Mouse (Mus musculus) neural tube, embryonic 13.5 days (tissue): ENCODE measurements around the gene Lrrc61. TPM values are rescaled to one million over a fixed set of nuclear protein-coding genes. Genes with fewer than 3 reads are reported as not detected.

Experiments used
- ATAC-seq: fragments of 200-750 bp; cut with Nextera tagmentation; 2 replicates; pipeline ENCODE4 v1.8.0; 2017; ENCODE audit warnings: low read depth, mild to moderate bottlenecking, moderate TSS enrichment, moderate library complexity
- H3K27ac ChIP-seq: fragments of 300-500 bp; sonication (generic); replicated peaks from 2 replicates; pipeline ENCODE4 v1.5.1; 2015; ENCODE audit warnings: moderate library complexity, mild to moderate bottlenecking, inconsistent platforms
- H3K27me3 ChIP-seq: fragments of 300-500 bp; sonication (generic); 2 replicates; pipeline ENCODE4 v1.6.1; 2015; ENCODE audit warnings: mild to moderate bottlenecking, inconsistent platforms
- H3K36me3 ChIP-seq: fragments of 300-500 bp; sonication (generic); 2 replicates; pipeline ENCODE4 v1.6.1; 2015; ENCODE audit warnings: mild to moderate bottlenecking, inconsistent platforms
- H3K4me1 ChIP-seq: fragments of 300-500 bp; sonication (generic); replicated peaks from 2 replicates; pipeline ENCODE4 v1.6.1; 2015; ENCODE audit warnings: inconsistent platforms
- H3K4me2 ChIP-seq: fragments of 300-500 bp; sonication (generic); 2 replicates; pipeline ENCODE4 v1.6.1; 2015; ENCODE audit warnings: inconsistent platforms, mild to moderate bottlenecking, moderate library complexity
- H3K4me3 ChIP-seq: fragments of 300-500 bp; sonication (generic); 2 replicates; pipeline ENCODE4 v1.5.1; 2015; ENCODE audit warnings: mild to moderate bottlenecking, inconsistent platforms
- H3K9ac ChIP-seq: fragments of 300-500 bp; sonication (generic); 2 replicates; pipeline ENCODE4 v1.6.1; 2015; ENCODE audit warnings: moderate library complexity, mild to moderate bottlenecking, inconsistent platforms
- H3K9me3 ChIP-seq: fragments of 300-500 bp; sonication (generic); 2 replicates; pipeline ENCODE4 v1.6.1; 2016; ENCODE audit warnings: inconsistent platforms
- WGBS: fragments of 180-500 bp; shearing (Covaris S2); methylation state at CpG from one replicate; pipeline ENCODE4 v1.1.7; 2015; 5-methylcytosine and 5-hydroxymethylcytosine counted together
- polyA plus RNA-seq: library from polyadenylated mRNA; unstranded; fragments of >200 nt; fragmentation: Nextera tagmentation; extraction: Ambion mirVana; gene quantifications from 2 replicates; pipeline ENCODE4 v1.2.1, GENCODE M21; 2015

Gene Lrrc61
- polyA plus RNA-seq, 1 experiment from 2014 or later = 24.0 TPM

GRCm38 (mm10) chr6:48573981-48574380, 19.4 kb downstream of the Lrrc61 start:
- WGBS = 84% methylated on average over 3 of the region's 3 CpGs
- Histone ChIP-seq H3K4me3 (no peak overlapping the region), H3K9ac (no peak overlapping the region), H3K27me3 (no peaks in the 10 kb centered on the region), H3K4me1 (no peaks in the 10 kb centered on the region), H3K36me3 (peaks cover 14% of the 10 kb centered on the region), H3K4me2 (no peak overlapping the region), H3K9me3 (peaks cover 3% of the 10 kb centered on the region; the same call in 1 of the 2 replicates), H3K27ac (no peak overlapping the region)
- no peak for ATAC-seq

GRCm38 (mm10) chr6:48578736-48579135, 24.1 kb downstream of the Lrrc61 start:
- H3K27me3 ChIP-seq = no peaks in the 10 kb centered on the region
- H3K4me1 ChIP-seq = no peaks in the 10 kb centered on the region; the same call in 1 of the 2 replicates
- no peak overlapping the region for H3K9ac ChIP-seq
- no peak for ATAC-seq
- WGBS = 66% methylated on average over 5 of the region's 5 CpGs
- H3K27ac ChIP-seq = no peak overlapping the region
- no peaks in the 10 kb centered on the region for H3K9me3 ChIP-seq
- H3K4me3 ChIP-seq = no peak overlapping the region
- no peak overlapping the region for H3K4me2 ChIP-seq
- no peaks in the 10 kb centered on the region for H3K36me3 ChIP-seq

GRCm38 (mm10) chr6:48579215-48579648, 24.6 kb downstream of the Lrrc61 start:
- H3K36me3 ChIP-seq = no peaks in the 10 kb centered on the region
- WGBS = 55% methylated on average over 5 of the region's 5 CpGs
- no peaks in the 10 kb centered on the region for H3K27me3 ChIP-seq
- no peak overlapping the region for H3K4me3 ChIP-seq
- no peak overlapping the region for H3K9ac ChIP-seq
- no peaks in the 10 kb centered on the region for H3K9me3 ChIP-seq
- H3K4me2 ChIP-seq = no peak overlapping the region
- ATAC-seq = no peak
- no peak overlapping the region for H3K27ac ChIP-seq
- H3K4me1 ChIP-seq = no peaks in the 10 kb centered on the region; the same call in 1 of the 2 replicates

GRCm38 (mm10) chr6:48581257-48581656, 26.7 kb downstream of the Lrrc61 start:
- Histone ChIP-seq H3K27me3 (no peaks in the 10 kb centered on the region), H3K27ac (no peak overlapping the region), H3K4me3 (no peak overlapping the region), H3K9ac (0 out of 2 replicates have a peak overlapping the region, but pooled peaks have one; percentile 8), H3K4me1 (no peaks in the 10 kb centered on the region; the same call in 1 of the 2 replicates), H3K9me3 (no peaks in the 10 kb centered on the region), H3K4me2 (no peak overlapping the region), H3K36me3 (no peaks in the 10 kb centered on the region)
- 45% methylated on average over 3 of the region's 3 CpGs for WGBS
- no peak for ATAC-seq

GRCm38 (mm10) chr6:48582037-48582436, 27.4 kb downstream of the Lrrc61 start:
- Histone ChIP-seq H3K9me3 (no peaks in the 10 kb centered on the region), H3K4me1 (no peaks in the 10 kb centered on the region; the same call in 1 of the 2 replicates), H3K4me3 (no peak overlapping the region), H3K27ac (no peak overlapping the region), H3K27me3 (no peaks in the 10 kb centered on the region), H3K36me3 (no peaks in the 10 kb centered on the region), H3K4me2 (no peak overlapping the region), H3K9ac (no peak overlapping the region)
- 71% methylated on average over 3 of the region's 3 CpGs for WGBS
- no peak for ATAC-seq

- Histone ChIP-seq H3K36me3 (no peaks in the 10 kb centered on the region), H3K9me3 (no peaks in the 10 kb centered on the region), H3K27me3 (no peaks in the 10 kb centered on the region), H3K27ac (no peak within 1 kb of the TSS), H3K4me1 (peaks cover 9% of the 10 kb centered on the region), H3K4me2 (no peak within 1 kb of the TSS), H3K4me3 (no peak within 1 kb of the TSS), H3K9ac (no peak within 1 kb of the TSS)
- 64% methylated on average over 6 of the region's 6 CpGs for WGBS
- ATAC-seq = no peak
Observed at GRCm38 (mm10) chr6:48589194-48589750, 34.7 kb downstream of the Lrrc61 start, which contains the start of gene Gm45021. Gene Gm45021 (plus strand): TSS chr6:48589610.

- Histone ChIP-seq H3K27ac (no peak overlapping the region), H3K9ac (no peak overlapping the region), H3K4me3 (no peak overlapping the region), H3K9me3 (peaks cover 9% of the 10 kb centered on the region), H3K4me2 (no peak overlapping the region), H3K36me3 (peaks cover 12% of the 10 kb centered on the region), H3K4me1 (peaks cover 22% of the 10 kb centered on the region), H3K27me3 (no peaks in the 10 kb centered on the region)
- 28% methylated on average over 3 of the region's 3 CpGs for WGBS
- ATAC-seq = no peak
Observed at GRCm38 (mm10) chr6:48591221-48591845, 36.7 kb downstream of the Lrrc61 start.

- WGBS = 92% methylated on average over 6 of the region's 6 CpGs
- no peak for ATAC-seq
Observed at GRCm38 (mm10) chr6:48591871-48592270, 37.3 kb downstream of the Lrrc61 start.

GRCm38 (mm10) chr6:48593158-48594042, 38.8 kb downstream of the Lrrc61 start, which contains the start of the genes Repin1 and Gm44965:
Gene Repin1 (plus strand): TSS chr6:48593883.
Gene Gm44965 (plus strand): TSS chr6:48593941.
- peak within 1 kb of the TSS; percentile 95 for H3K27ac ChIP-seq
- H3K4me3 ChIP-seq = peak within 1 kb of the TSS; percentile 75
- peaks cover 29% of the 10 kb centered on the region for H3K9me3 ChIP-seq
- WGBS = 4% methylated on average over 45 of the region's 45 CpGs
- H3K4me2 ChIP-seq = peak within 1 kb of the TSS; percentile 86
- ATAC-seq = peak; percentile 94
- H3K9ac ChIP-seq = peak within 1 kb of the TSS; percentile 90
- peaks cover 33% of the 10 kb centered on the region for H3K36me3 ChIP-seq
- H3K27me3 ChIP-seq = no peaks in the 10 kb centered on the region
- H3K4me1 ChIP-seq = peaks cover 22% of the 10 kb centered on the region

More at GRCm38 (mm10) chr6:48591871-48592270, 37.3 kb downstream of the Lrrc61 start:
- H3K27ac ChIP-seq = no peak overlapping the region
- no peaks in the 10 kb centered on the region for H3K27me3 ChIP-seq
- H3K9ac ChIP-seq = no peak overlapping the region
- H3K36me3 ChIP-seq = peaks cover 17% of the 10 kb centered on the region
- H3K4me3 ChIP-seq = no peak overlapping the region
- peaks cover 15% of the 10 kb centered on the region for H3K9me3 ChIP-seq
- H3K4me1 ChIP-seq = peaks cover 22% of the 10 kb centered on the region
- no peak overlapping the region for H3K4me2 ChIP-seq

- peak overlapping the region; percentile 75 for H3K4me3 ChIP-seq
- H3K4me1 ChIP-seq = peaks cover 22% of the 10 kb centered on the region
- WGBS = under 1% methylated on average over 41 of the region's 41 CpGs
- peaks cover 29% of the 10 kb centered on the region for H3K9me3 ChIP-seq
- peak overlapping the region; percentile 86 for H3K4me2 ChIP-seq
- H3K36me3 ChIP-seq = peaks cover 40% of the 10 kb centered on the region
- no peaks in the 10 kb centered on the region for H3K27me3 ChIP-seq
- peak overlapping the region; percentile 95 for H3K27ac ChIP-seq
- H3K9ac ChIP-seq = peak overlapping the region; percentile 90
- peak; percentile 85 for ATAC-seq
Observed at GRCm38 (mm10) chr6:48594043-48594738, 39.6 kb downstream of the Lrrc61 start.

- Histone ChIP-seq H3K9me3 (peaks cover 29% of the 10 kb centered on the region), H3K4me2 (peak overlapping the region; percentile 86), H3K27me3 (no peaks in the 10 kb centered on the region), H3K27ac (0 out of 2 replicates have a peak overlapping the region, but pooled peaks have one; percentile 95), H3K4me3 (peak overlapping the region; percentile 75), H3K4me1 (peaks cover 22% of the 10 kb centered on the region), H3K9ac (peak overlapping the region; percentile 90), H3K36me3 (peaks cover 51% of the 10 kb centered on the region)
- WGBS = 79% methylated on average over 1 of the region's 1 CpGs
- ATAC-seq = no peak
Observed at GRCm38 (mm10) chr6:48595278-48595677, 40.7 kb downstream of the Lrrc61 start.
